Mouse (Mus musculus): Measurements from ENCODE around the gene Lrrc46.
A peak's percentile ranks its signal among the peaks of the same experiment; 100 is the strongest.

Lrrc46 gene

GRCm38 (mm10) chr11:97007093-97007794 lies 34.0 kb downstream of the Lrrc46 start:
- DNase-seq: no peak

GRCm38 (mm10) chr11:97003170-97003569 lies 38.0 kb downstream of the Lrrc46 start:
- DNase-seq: no peak

- peak; percentile 63 for DNase-seq
Observed at GRCm38 (mm10) chr11:96997380-96997956, 43.7 kb downstream of the Lrrc46 start.

GRCm38 (mm10) chr11:96996773-96997379 lies 44.3 kb downstream of the Lrrc46 start:
- DNase-seq: no peak

GRCm38 (mm10) chr11:96995836-96996772 lies 45.1 kb downstream of the Lrrc46 start:
- no peak for DNase-seq

GRCm38 (mm10) chr11:96995031-96995430 lies 46.2 kb downstream of the Lrrc46 start:
- no peak for DNase-seq

- peak; percentile 63 for DNase-seq
Observed at GRCm38 (mm10) chr11:96992722-96993311, 48.4 kb downstream of the Lrrc46 start.

- no peak for DNase-seq
Observed at GRCm38 (mm10) chr11:96991501-96991900, 49.7 kb downstream of the Lrrc46 start.

- DNase-seq: peak; percentile 54
Observed at GRCm38 (mm10) chr11:96987873-96988655, 53.1 kb downstream of the Lrrc46 start.

GRCm38 (mm10) chr11:96986463-96986862 lies 54.7 kb downstream of the Lrrc46 start:
- no peak for DNase-seq

- no peak for DNase-seq
Observed at GRCm38 (mm10) chr11:96984903-96985302, 56.3 kb downstream of the Lrrc46 start.

Data from lung, postnatal 10 days (tissue).